Mouse (Mus musculus) ES-E14 (cell line): ENCODE results near the gene Scarb1.

ENCODE experiments used
- CHD2 ChIP-seq: IDR thresholded peaks from 2 replicates; pipeline ENCODE4 v1.6.1; 2014; ENCODE audit warnings: mild to moderate bottlenecking, low read depth, low read length, inconsistent platforms
- HCFC1 ChIP-seq: IDR thresholded peaks from 2 replicates; pipeline ENCODE4 v1.6.1; 2012; ENCODE audit warnings: low read length, inconsistent platforms, borderline replicate concordance; ENCODE audit not compliant: insufficient read depth
- MAFK ChIP-seq: IDR thresholded peaks from 2 replicates; pipeline ENCODE4 v1.6.1; 2014; ENCODE audit warnings: mild to moderate bottlenecking, low read depth, low read length, inconsistent platforms; ENCODE audit not compliant: insufficient read depth
- ZC3H11A ChIP-seq: IDR thresholded peaks from 2 replicates; pipeline ENCODE4 v1.6.1; 2012; ENCODE audit warnings: low read depth, mild to moderate bottlenecking, inconsistent platforms, low read length, borderline replicate concordance
- ZNF384 ChIP-seq: IDR thresholded peaks from 2 replicates; pipeline ENCODE4 v1.6.1; 2012; ENCODE audit warnings: low read depth, low read length, inconsistent platforms

GRCm38 (mm10) chr5:125253448-125253847 is 87.4 kb downstream of the Scarb1 start:
- TF ChIP-seq HCFC1, result no peak
- no peak for TF ChIP-seq CHD2
- no peak for TF ChIP-seq ZC3H11A
- TF ChIP-seq ZNF384, result no peak
- TF ChIP-seq MAFK, result no peak
